14 mouse cellular contexts compared by ENCODE assay signal in the genomic region with DNA sequence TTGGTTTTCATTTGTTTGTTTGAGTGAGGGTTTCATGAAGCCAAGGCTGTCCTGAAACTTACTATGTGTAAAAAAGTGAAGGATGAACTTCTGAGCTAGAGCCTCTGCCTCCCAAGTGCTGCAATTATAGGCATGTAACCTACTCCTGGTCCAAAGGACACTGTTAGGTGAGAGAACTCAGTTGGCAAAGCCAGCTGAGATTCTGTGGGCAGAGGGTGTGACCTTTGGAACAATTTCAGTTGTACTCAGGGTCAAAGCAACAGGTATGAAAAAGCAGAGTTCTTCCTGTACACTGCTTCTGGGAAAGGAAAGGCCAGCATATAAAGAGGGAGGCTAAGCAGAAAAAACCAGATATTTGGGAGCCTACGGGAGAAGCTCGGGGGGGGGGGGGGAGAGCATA.
"Had no signal": no experiment of that assay in that cellular context is flagged by ENCODE, and none has a peak within 500 bp of the region (broad histone marks: within the 10 kb centered on the region; RNA-seq: fewer than 3 reads in every experiment).

No protein-coding gene starts in this region.

- DNase-seq: liver, embryonic 13.5 days; lung, adult 18-20 months; retina, postnatal 1 day; right cerebral cortex, postnatal 4 days; thymus, adult 2 months; thymus, postnatal 25 days had no signal

- H3K9me3 ChIP-seq: limb, embryonic 13.5 days; liver, embryonic 13.5 days; midbrain, embryonic 12.5 days; neural tube, embryonic 13.5 days; stomach, embryonic 15.5 days had no signal

- ATAC-seq: hindbrain, embryonic 16.5 days; inflammation-experienced regulatory T-cells, adult 6 months; midbrain, embryonic 16.5 days had no signal

- H3K27me3 ChIP-seq: limb, embryonic 13.5 days; midbrain, embryonic 12.5 days; neural tube, embryonic 13.5 days; stomach, embryonic 15.5 days had no signal

- H3K4me2 ChIP-seq: limb, embryonic 13.5 days; liver, embryonic 13.5 days; midbrain, embryonic 12.5 days; neural tube, embryonic 13.5 days; stomach, embryonic 15.5 days had no signal

- H3K4me3 ChIP-seq: left cerebral cortex, adult 2 months; limb, embryonic 13.5 days; liver, embryonic 13.5 days; midbrain, embryonic 12.5 days; neural tube, embryonic 13.5 days; stomach, embryonic 15.5 days had no signal

- H3K36me3 ChIP-seq: limb, embryonic 13.5 days; liver, embryonic 13.5 days; midbrain, embryonic 12.5 days; neural tube, embryonic 13.5 days; stomach, embryonic 15.5 days had no signal

- H3K27ac ChIP-seq: left cerebral cortex, adult 2 months; limb, embryonic 13.5 days; liver, embryonic 13.5 days; midbrain, embryonic 12.5 days; neural tube, embryonic 13.5 days; stomach, embryonic 15.5 days had no signal

- H3K9ac ChIP-seq: limb, embryonic 13.5 days; liver, embryonic 13.5 days; midbrain, embryonic 12.5 days; neural tube, embryonic 13.5 days; stomach, embryonic 15.5 days had no signal
